Mouse (Mus musculus) heart, embryonic 12.5 days (tissue): ENCODE data around the gene Gpr63. TPM values are rescaled to one million over a fixed set of nuclear protein-coding genes. Genes with fewer than 3 reads are reported as not detected.

ENCODE experiments used
- polyA plus RNA-seq: library from polyadenylated mRNA; unstranded; fragments of >200 nt; fragmentation: Nextera tagmentation; extraction: Ambion mirVana; gene quantifications from 2 replicates; pipeline ENCODE4 v1.2.1, GENCODE M21; 2016

The Gpr63 gene
- polyA plus RNA-seq, 1 experiment from 2014 or later = 0.83 TPM

Other genes with a start within 250 kb of the Gpr63 start
- gene Klhl32, start 115.3 kb upstream of the Gpr63 start, polyA plus RNA-seq = 2.7 and 2.9 TPM in 2 replicates
- gene Ndufaf4, start 68.3 kb upstream of the Gpr63 start, polyA plus RNA-seq = 82.1 and 82.2 TPM in 2 replicates